Mouse (Mus musculus) midbrain, embryonic 12.5 days (tissue): Measurements from ENCODE around the gene Nrgn. TPM values are rescaled to one million over a fixed set of nuclear protein-coding genes. Genes with fewer than 3 reads are reported as not detected.
A peak's percentile ranks its signal among the peaks of the same experiment; 100 is the strongest.

Experiments used
- ATAC-seq: fragments of 200-750 bp; cut with Nextera tagmentation; 2 replicates; pipeline ENCODE4 v1.8.0; 2017; ENCODE audit warnings: low read depth, moderate TSS enrichment, moderate library complexity; ENCODE audit not compliant: low FRiP score
- H3K27ac ChIP-seq: fragments of 300-500 bp; sonication (generic); replicated peaks from 2 replicates; pipeline ENCODE4 v1.5.1; 2016; ENCODE audit warnings: mild to moderate bottlenecking
- H3K27me3 ChIP-seq: fragments of 300-500 bp; sonication (generic); 2 replicates; pipeline ENCODE4 v1.6.1; 2016; ENCODE audit warnings: mild to moderate bottlenecking
- H3K36me3 ChIP-seq: fragments of 300-500 bp; sonication (generic); 2 replicates; pipeline ENCODE4 v1.6.1; 2016
- H3K4me1 ChIP-seq: fragments of 300-500 bp; sonication (generic); 2 replicates; pipeline ENCODE4 v1.6.1; 2016
- H3K4me2 ChIP-seq: fragments of 300-500 bp; sonication (generic); replicated peaks from 2 replicates; pipeline ENCODE4 v1.6.1; 2016; ENCODE audit warnings: mild to moderate bottlenecking, moderate library complexity
- H3K4me3 ChIP-seq: fragments of 300-500 bp; sonication (generic); 2 replicates; pipeline ENCODE4 v1.5.1; 2016; ENCODE audit warnings: mild to moderate bottlenecking
- H3K9ac ChIP-seq: fragments of 300-500 bp; sonication (generic); replicated peaks from 2 replicates; pipeline ENCODE4 v1.6.1; 2016; ENCODE audit warnings: mild to moderate bottlenecking, moderate library complexity
- H3K9me3 ChIP-seq: fragments of 300-500 bp; sonication (generic); 2 replicates; pipeline ENCODE4 v1.6.1; 2016; ENCODE audit warnings: mild to moderate bottlenecking
- WGBS: fragments of 180-500 bp; shearing (Covaris S2); methylation state at CpG from one replicate; pipeline ENCODE4 v1.1.7; 2016; 5-methylcytosine and 5-hydroxymethylcytosine counted together
- polyA plus RNA-seq: library from polyadenylated mRNA; unstranded; fragments of >200 nt; fragmentation: Nextera tagmentation; extraction: Ambion mirVana; gene quantifications from 2 replicates; pipeline ENCODE4 v1.2.1, GENCODE M21; 2016

Gene Nrgn
- polyA plus RNA-seq, result 3.0 and 3.4 TPM in 2 replicates

DNA sequence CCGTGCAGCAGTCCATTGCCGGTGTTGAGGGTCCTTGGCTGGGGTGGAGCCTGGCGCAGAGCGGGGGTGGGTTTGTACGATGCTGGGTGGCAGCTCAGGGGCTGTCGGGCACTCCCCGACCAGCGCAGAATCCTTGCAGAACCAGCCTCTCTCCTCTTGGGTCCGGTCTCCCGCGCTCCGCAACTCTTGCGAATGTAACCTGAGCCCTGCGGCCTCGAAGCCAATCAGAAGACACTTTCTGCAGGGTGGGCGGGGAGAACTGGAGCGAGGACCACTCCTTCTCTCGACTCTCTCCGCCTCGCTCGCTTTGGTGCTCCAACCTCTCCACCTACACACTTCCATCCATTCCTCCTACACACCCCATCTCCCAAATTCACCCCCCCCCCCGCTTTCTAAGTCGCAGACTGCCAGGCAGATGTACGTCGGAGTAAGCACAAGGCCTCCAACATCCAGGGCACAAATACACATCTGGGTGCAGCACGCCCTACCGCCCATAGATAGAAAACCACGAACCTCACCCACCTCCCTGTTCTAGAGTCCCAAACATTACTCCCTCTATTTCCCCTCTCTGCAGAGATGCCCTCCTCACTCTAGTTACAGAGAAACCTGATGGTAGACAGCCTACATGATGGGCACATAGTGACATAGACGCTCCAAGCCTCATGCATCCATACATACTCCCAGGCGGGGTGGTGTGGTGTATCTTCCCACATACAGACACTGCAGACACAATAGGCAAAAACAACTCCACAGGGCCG, at the start of gene Nrgn:
Gene Nrgn, minus strand, starts transcription at position 369 of the 758 bp plus-strand sequence.
- peak; percentile 93 for ATAC-seq
- 5% methylated on average over 31 of the region's 31 CpGs for WGBS
- H3K4me1 ChIP-seq, result peaks cover 22% of the 10 kb centered on the region
- H3K4me3 ChIP-seq, result peak within 1 kb of the TSS; percentile 42
- H3K9ac ChIP-seq, result peak within 1 kb of the TSS; percentile 44; the same call in 1 of the 2 replicates
- H3K27ac ChIP-seq, result no peak within 1 kb of the TSS
- H3K4me2 ChIP-seq, result peak within 1 kb of the TSS; percentile 82
- no peaks in the 10 kb centered on the region for H3K9me3 ChIP-seq
- no peaks in the 10 kb centered on the region for H3K36me3 ChIP-seq
- peaks cover 85% of the 10 kb centered on the region for H3K27me3 ChIP-seq

DNA sequence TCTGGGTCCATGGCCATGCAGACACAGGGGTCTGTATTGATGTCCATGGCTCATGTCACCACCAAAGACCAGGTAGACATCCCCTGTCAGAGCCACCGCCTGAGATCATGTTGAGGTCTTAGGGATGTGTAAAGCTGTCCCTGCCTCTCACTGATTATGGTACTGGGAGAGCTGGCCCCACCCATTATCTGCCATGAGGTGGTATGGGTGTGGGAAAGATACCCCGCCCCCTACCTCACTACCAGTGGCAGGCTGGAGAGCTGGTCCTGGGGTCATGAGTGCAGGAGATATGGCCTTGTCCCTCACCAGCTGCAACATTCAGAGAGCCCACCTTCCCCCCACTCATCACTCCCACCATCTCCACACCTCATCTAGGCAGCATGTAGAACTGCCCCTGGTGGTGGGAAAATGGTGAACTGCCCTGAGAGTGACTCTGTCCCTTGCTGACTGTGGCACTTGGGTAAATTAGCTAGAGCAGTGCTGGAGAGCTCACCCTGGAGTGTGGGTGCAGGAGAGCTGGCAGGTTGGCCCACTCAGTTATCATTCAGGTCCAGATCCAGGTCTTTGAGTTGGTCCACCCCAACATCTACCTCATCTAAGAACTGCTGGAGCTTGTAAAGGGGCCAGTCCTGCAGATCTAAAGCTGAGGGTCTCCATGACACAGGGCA, 48.0 kb upstream of the Nrgn start:
- H3K4me3 ChIP-seq, result no peak overlapping the region
- no peak for ATAC-seq

DNA sequence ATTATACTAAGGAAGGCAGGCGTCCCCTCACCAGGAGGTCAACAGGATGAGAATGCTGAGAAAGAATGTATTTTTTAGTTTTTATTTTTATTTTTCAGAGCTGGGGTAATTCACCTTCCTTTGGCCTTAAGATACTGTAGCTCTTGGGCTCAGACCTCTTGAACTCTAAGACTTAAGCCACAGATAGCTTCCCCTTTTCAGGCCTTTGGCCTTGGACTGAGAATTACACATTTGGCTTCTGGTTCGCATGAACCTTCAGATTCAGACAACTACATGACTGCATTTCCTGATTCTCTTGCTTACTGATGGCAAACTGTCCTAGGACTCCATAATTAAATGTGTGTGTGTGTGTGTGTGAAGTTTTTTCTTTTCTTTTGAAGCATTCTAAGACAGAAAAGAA, 45.9 kb upstream of the Nrgn start:
- ATAC-seq, result no peak
- Histone ChIP-seq H3K9me3 (no peaks in the 10 kb centered on the region), H3K27me3 (no peaks in the 10 kb centered on the region), H3K4me2 (no peak overlapping the region), H3K4me3 (no peak overlapping the region), H3K9ac (no peak overlapping the region), H3K4me1 (no peaks in the 10 kb centered on the region), H3K27ac (no peak overlapping the region), H3K36me3 (no peaks in the 10 kb centered on the region)
- 95% methylated on average over 2 of the region's 2 CpGs for WGBS

More for the DNA sequence above, 48.0 kb upstream of the Nrgn start:
- Histone ChIP-seq H3K27ac (no peak overlapping the region), H3K27me3 (no peaks in the 10 kb centered on the region), H3K9ac (no peak overlapping the region), H3K4me1 (no peaks in the 10 kb centered on the region), H3K36me3 (no peaks in the 10 kb centered on the region), H3K4me2 (no peak overlapping the region), H3K9me3 (no peaks in the 10 kb centered on the region)
- WGBS, result 88% methylated on average over 2 of the region's 2 CpGs

DNA sequence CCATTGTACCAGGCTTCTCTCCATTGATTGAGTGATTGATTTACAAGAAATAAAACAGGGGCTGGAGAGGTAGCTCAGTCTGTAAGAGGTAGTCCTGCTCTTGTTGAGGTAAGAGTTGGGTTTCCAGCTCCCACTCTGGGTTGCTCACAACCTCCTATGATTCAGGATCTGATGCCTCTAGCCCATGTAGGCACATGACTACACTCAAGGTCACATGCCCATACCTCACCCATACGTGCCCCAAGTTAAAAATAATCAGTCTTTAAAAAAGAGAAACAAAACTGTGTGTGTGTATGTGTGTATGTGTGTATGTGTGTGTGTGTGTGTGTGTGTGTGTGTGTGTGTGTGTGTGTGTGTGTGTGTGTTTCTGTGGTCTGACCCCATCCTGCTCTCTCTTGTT, 42.9 kb upstream of the Nrgn start:
- no peak for ATAC-seq
- Histone ChIP-seq H3K27ac (no peak overlapping the region), H3K4me2 (no peak overlapping the region), H3K9ac (no peak overlapping the region), H3K4me1 (no peaks in the 10 kb centered on the region), H3K27me3 (no peaks in the 10 kb centered on the region), H3K4me3 (no peak overlapping the region), H3K36me3 (no peaks in the 10 kb centered on the region), H3K9me3 (no peaks in the 10 kb centered on the region)
- WGBS, result 75% methylated on average over 1 of the region's 1 CpGs

DNA sequence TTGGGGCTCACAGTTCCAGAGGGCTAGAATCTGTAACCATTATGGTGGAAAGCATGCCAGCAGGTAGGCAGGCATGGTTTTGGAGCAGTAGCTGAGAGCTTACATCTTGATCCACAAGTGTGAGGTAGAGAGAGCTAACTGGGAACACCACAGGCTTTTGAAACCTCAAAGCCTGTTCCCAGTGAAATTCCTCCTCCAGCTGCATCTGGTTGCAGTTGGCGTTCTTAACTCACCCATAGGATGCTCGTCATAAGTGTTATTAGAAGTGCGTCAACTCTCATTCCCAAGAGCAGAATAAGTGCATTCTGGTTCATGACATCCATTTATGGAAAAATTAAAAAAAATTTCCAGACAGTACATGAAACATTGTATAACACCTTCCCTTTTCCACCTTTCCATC, 41.0 kb upstream of the Nrgn start:
- ATAC-seq, result no peak
- no peaks in the 10 kb centered on the region for H3K9me3 ChIP-seq
- no peaks in the 10 kb centered on the region for H3K27me3 ChIP-seq
- 85% methylated on average over 3 of the region's 3 CpGs for WGBS
- H3K27ac ChIP-seq, result no peak overlapping the region
- H3K36me3 ChIP-seq, result no peaks in the 10 kb centered on the region
- H3K4me2 ChIP-seq, result no peak overlapping the region
- no peak overlapping the region for H3K9ac ChIP-seq
- H3K4me1 ChIP-seq, result no peaks in the 10 kb centered on the region
- H3K4me3 ChIP-seq, result no peak overlapping the region

DNA sequence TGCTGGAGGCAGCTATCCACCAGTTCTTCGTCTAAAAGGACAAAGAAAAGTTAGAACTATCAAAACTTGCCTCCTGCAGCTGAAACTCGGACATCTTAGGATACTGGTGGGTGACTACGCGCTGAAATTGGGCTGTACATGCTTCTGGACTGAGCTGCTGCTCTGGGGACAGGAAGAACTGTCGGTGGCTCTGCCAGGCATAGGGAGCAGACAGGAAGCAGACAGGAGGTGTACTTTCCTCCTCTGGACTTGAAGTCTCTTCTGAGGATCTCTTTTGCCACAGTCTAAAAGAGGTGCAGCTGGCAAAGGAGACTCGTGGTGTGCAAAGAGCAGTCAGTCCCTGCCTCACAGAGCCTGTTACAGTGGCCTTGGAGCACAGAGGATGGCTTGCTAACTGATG, 39.9 kb upstream of the Nrgn start:
- Histone ChIP-seq H3K9me3 (no peaks in the 10 kb centered on the region), H3K4me2 (no peak overlapping the region), H3K36me3 (no peaks in the 10 kb centered on the region), H3K27ac (no peak overlapping the region), H3K9ac (no peak overlapping the region), H3K4me1 (no peaks in the 10 kb centered on the region), H3K4me3 (no peak overlapping the region), H3K27me3 (no peaks in the 10 kb centered on the region)
- no peak for ATAC-seq
- WGBS, result 59% methylated on average over 6 of the region's 6 CpGs

DNA sequence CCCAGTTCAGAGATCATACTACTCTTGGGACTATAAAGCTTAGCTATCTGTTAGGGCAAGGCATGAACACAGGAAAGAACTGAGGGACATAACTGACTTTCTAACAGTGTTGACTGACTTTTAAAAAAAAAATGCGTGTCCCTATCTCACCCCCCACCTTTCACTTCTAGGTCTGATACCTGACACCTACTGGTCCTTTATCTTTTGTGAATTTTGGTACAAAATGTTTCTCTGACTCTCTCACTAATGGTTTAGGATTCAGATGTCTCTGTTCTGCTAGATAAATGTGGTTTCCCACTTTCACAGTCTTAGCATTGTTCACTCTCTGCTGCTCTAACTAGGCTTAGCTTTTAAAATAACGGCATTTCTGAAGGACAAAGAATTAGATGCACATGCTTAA, 39.3 kb upstream of the Nrgn start:
- 79% methylated on average over 2 of the region's 2 CpGs for WGBS
- Histone ChIP-seq H3K36me3 (no peaks in the 10 kb centered on the region), H3K9ac (no peak overlapping the region), H3K9me3 (no peaks in the 10 kb centered on the region), H3K27ac (no peak overlapping the region), H3K4me3 (no peak overlapping the region), H3K27me3 (no peaks in the 10 kb centered on the region), H3K4me1 (no peaks in the 10 kb centered on the region), H3K4me2 (no peak overlapping the region)
- no peak for ATAC-seq

DNA sequence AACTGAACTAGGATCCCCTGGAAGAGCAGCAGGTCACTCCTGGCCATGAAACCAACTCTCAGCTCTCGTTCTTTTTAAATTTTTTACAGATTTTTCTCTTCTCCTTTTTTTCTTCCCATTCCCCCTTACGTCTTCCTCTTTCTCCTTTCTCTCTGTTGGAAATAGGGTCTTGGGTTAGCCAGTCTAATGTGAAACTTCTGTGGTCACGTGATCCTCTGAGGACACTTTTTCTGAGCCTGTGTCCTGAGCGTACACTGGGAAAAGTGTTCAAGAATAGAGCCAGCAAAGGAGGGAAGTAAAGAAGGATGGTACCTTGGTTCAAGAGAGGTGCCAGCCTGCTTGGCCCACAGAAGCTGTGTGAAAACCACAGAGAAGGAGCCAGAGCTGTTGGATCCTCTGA, 37.7 kb upstream of the Nrgn start:
- Histone ChIP-seq H3K4me1 (no peaks in the 10 kb centered on the region), H3K9ac (no peak overlapping the region), H3K27me3 (no peaks in the 10 kb centered on the region), H3K36me3 (no peaks in the 10 kb centered on the region), H3K9me3 (no peaks in the 10 kb centered on the region), H3K4me2 (no peak overlapping the region), H3K27ac (no peak overlapping the region), H3K4me3 (no peak overlapping the region)
- no peak for ATAC-seq
- 86% methylated on average over 4 of the region's 4 CpGs for WGBS

DNA sequence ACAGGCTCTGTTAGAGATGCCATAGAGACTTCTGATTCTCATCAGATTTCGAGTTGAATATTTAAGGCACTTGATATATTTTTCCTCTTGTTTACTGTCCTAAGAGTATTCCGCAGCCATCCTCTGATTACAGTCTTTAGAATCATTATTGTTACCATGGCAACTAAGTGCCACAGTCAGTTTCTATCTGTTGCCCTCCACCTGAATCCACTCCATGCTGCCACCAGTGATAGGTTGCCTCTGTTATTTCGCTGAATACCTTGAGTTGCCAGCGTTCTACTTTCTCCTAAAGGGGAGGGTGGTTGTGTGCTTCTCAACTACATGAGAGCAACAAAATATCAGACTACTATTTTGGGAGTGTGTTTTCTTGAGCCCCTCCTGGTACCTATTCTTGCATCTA, 34.0 kb upstream of the Nrgn start:
- H3K4me2 ChIP-seq, result no peak overlapping the region
- no peak overlapping the region for H3K4me3 ChIP-seq
- no peak overlapping the region for H3K27ac ChIP-seq
- no peaks in the 10 kb centered on the region for H3K36me3 ChIP-seq
- H3K4me1 ChIP-seq, result no peaks in the 10 kb centered on the region
- 83% methylated on average over 4 of the region's 4 CpGs for WGBS
- no peak for ATAC-seq
- no peak overlapping the region for H3K9ac ChIP-seq
- H3K27me3 ChIP-seq, result no peaks in the 10 kb centered on the region
- no peaks in the 10 kb centered on the region for H3K9me3 ChIP-seq

DNA sequence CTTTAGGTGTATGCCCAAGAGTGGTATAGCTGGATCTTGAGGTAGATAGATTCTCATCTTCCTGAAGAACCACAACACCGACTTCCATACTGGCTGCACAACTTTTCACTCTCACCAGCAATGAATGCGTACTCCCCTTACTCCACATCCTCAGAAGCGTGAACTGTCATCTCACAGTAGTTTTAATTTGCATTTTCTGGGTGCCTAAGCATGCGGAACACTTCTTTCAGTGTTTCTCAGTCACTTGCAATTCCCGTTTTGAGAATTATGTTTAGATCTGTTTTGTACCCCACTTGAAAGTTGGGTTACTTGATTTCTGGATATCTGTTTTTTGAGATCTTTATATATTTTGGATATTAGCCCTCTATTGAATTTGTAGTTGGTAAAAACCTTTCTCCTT, 30.9 kb upstream of the Nrgn start:
- Histone ChIP-seq H3K9ac (no peak overlapping the region), H3K4me3 (no peak overlapping the region), H3K36me3 (no peaks in the 10 kb centered on the region), H3K4me2 (no peak overlapping the region), H3K9me3 (no peaks in the 10 kb centered on the region), H3K4me1 (no peaks in the 10 kb centered on the region), H3K27ac (no peak overlapping the region), H3K27me3 (no peaks in the 10 kb centered on the region)
- WGBS, result 87% methylated on average over 5 of the region's 5 CpGs
- ATAC-seq, result no peak

DNA sequence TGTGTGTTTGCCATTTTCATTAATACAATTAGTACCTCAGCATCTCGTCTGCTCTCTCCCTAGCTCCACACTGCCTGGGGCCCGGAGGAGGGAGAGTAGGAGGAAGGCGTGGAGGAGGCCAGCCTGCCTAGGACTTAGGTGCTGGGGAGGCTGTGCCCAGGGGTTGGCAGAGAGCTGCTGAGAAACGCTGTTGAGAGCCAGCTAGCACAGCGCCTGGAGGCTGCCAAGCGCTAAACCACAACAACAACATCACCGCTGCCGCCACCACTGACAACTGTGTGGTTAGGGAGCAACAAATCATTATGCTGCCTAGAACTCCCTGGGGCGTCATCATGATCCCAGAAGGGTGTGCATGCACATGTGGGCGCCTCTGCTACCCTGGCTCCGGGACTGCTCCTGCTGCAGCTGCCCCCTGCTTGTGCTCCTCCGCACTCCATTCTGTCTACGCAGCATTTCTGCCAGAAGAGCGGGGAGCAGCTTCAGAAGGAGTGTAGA, 23.8 kb upstream of the Nrgn start:
- H3K36me3 ChIP-seq, result no peaks in the 10 kb centered on the region
- ATAC-seq, result 0 out of 2 replicates have a peak, but pooled peaks have one; percentile 30
- no peaks in the 10 kb centered on the region for H3K27me3 ChIP-seq
- H3K4me3 ChIP-seq, result no peak overlapping the region
- no peak overlapping the region for H3K27ac ChIP-seq
- no peak overlapping the region for H3K9ac ChIP-seq
- 41% methylated on average over 14 of the region's 14 CpGs for WGBS
- no peaks in the 10 kb centered on the region for H3K9me3 ChIP-seq
- peak overlapping the region; percentile 19 for H3K4me2 ChIP-seq
- H3K4me1 ChIP-seq, result peaks cover 8% of the 10 kb centered on the region; the same call in 1 of the 2 replicates

DNA sequence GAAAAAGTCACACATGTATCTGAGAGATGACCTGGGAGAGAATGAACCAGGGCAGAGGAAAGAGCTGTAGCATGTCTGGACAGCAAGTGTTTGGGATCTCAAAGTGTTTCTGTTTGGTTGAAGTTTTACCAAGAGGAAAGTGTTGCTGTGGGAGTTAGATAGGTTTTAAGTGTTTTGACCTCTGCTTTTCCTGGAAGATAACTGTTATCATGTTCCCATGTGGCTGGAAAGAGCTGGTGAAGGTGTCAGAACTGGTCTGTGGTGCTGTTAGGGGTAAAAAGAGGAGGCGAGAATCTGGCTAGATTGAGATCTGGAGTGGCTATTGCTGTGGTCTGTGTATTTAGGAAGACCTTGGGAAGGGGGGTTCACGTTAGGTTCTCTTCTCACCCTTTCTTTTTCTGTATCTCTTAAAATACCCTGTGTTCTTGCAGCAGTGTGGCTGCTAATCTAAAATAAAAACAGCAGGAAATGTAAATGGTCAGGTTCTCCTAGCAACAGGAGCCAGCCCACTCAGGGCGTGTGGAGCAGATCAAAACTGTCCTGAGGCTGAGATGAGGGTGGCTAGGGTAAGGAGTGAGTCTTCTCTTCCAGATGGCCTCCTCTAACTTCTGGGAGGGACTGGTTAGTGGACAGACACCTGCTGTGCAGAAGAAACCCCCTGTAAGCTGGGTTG, 19.6 kb upstream of the Nrgn start:
- Histone ChIP-seq H3K4me3 (no peak overlapping the region), H3K4me1 (peaks cover 13% of the 10 kb centered on the region), H3K9me3 (no peaks in the 10 kb centered on the region), H3K9ac (no peak overlapping the region), H3K27ac (no peak overlapping the region), H3K36me3 (no peaks in the 10 kb centered on the region), H3K27me3 (no peaks in the 10 kb centered on the region), H3K4me2 (no peak overlapping the region)
- WGBS, result 58% methylated on average over 3 of the region's 3 CpGs
- ATAC-seq, result no peak
